Mouse (Mus musculus): ENCODE results near the gene Gm10591. TPM values are rescaled to one million over a fixed set of nuclear protein-coding genes. Genes with fewer than 3 reads are reported as not detected.
"Not testable (repeated sequence)": the region's sequence is repeated elsewhere in the genome, so short reads cannot be mapped to it uniquely, and the experiment has no call there.

Gm10591 gene
- 0.61 and 2.1 TPM in 2 replicates for polyA plus RNA-seq (2014; fragmentation: Nextera tagmentation; extraction: Ambion mirVana)

DNA sequence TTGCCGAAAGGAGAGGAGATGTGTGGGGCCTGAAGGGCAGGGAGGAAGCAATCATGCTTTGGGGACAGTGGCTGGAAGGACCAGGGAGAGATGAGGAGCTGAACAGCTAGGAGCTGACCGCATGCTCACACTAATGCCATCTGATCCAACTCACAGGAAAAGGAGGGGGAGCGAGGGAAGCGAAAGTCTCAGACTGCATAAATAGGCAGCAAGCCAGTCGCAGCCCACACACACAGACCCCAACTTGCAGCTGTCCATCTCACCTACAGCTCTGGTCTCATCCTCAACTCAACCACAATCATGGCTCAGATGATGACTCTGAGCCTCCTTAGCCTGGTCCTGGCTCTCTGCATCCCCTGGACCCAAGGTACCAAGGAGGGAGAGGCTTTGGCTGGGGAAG is at the start of gene Gm10591:
Gene Gm10591 (plus strand): TSS at position 301 of the 400 bp plus-strand sequence.
- not testable (repeated sequence) for ATAC-seq (ENCODE audit: insufficient read depth)

DNA sequence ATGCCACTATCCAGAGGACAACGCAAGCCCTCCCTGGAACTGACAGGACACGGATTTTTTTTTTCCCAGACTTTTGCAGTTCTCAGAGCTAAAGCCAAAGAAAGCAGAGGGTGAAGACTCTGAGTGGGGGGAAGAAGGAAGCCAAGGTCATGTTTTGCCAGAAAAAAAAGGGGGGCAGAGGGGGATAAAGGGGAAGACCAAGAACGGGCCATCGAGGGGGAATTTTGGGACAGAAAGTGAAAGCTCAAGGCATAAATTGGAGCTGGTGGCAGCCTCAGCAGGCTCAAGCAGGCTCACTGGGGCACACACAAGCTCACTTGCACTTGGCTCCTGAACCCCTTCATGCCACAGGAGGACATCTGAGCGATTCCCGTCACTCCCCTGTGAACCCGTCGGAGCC is 17.4 kb downstream of the Gm10591 start, which contains the start of gene Gm2564:
Gene Gm2564 (plus strand): TSS at position 301 of the 400 bp plus-strand sequence.
- not testable (repeated sequence) for H3K4me2 ChIP-seq; H3K36me3 ChIP-seq (ENCODE audit: insufficient read depth); H3K27me3 ChIP-seq (ENCODE audit: insufficient read depth, low read length); H3K4me3 ChIP-seq (ENCODE audit: low read depth, low read length); H3K9ac ChIP-seq; H3K4me1 ChIP-seq (ENCODE audit: insufficient read depth); H3K9me3 ChIP-seq (ENCODE audit: low read depth, low read length); DNase-seq; H3K27ac ChIP-seq (ENCODE audit: low read depth); ATAC-seq (ENCODE audit: insufficient read depth)
- no CpG with 5 or more reads among the region's 8 CpGs for WGBS

More for the DNA sequence above, at the start of gene Gm10591:
- H3K4me2 ChIP-seq; H3K4me3 ChIP-seq (ENCODE audit: low read depth, low read length); H3K9ac ChIP-seq; H3K27me3 ChIP-seq (ENCODE audit: insufficient read depth, low read length); H3K9me3 ChIP-seq (ENCODE audit: low read depth, low read length); H3K36me3 ChIP-seq (ENCODE audit: insufficient read depth); H3K27ac ChIP-seq (ENCODE audit: low read depth); DNase-seq; H3K4me1 ChIP-seq (ENCODE audit: insufficient read depth): not testable (repeated sequence)
- WGBS, result no CpG with 5 or more reads among the region's 5 CpGs

- H3K4me3 ChIP-seq (ENCODE audit: low read depth, low read length); H3K27ac ChIP-seq (ENCODE audit: low read depth); H3K4me1 ChIP-seq (ENCODE audit: insufficient read depth); H3K9ac ChIP-seq; DNase-seq; H3K9me3 ChIP-seq (ENCODE audit: low read depth, low read length); H3K36me3 ChIP-seq (ENCODE audit: insufficient read depth); H3K27me3 ChIP-seq (ENCODE audit: insufficient read depth, low read length); H3K4me2 ChIP-seq; ATAC-seq (ENCODE audit: insufficient read depth): not testable (repeated sequence)
- WGBS, result no CpG with 5 or more reads among the region's 9 CpGs
Measured at GRCm38 (mm10) chr4:42654951-42655350, 43.0 kb downstream of the Gm10591 start, which contains the start of gene Ccl27b. Gene Ccl27b, plus strand, starts transcription at chr4:42655251.

- not testable (repeated sequence) for H3K27ac ChIP-seq (ENCODE audit: low read depth); ATAC-seq (ENCODE audit: insufficient read depth); H3K4me1 ChIP-seq (ENCODE audit: insufficient read depth); H3K4me3 ChIP-seq (ENCODE audit: low read depth, low read length); DNase-seq; H3K4me2 ChIP-seq; H3K36me3 ChIP-seq (ENCODE audit: insufficient read depth); H3K9ac ChIP-seq; H3K27me3 ChIP-seq (ENCODE audit: insufficient read depth, low read length); H3K9me3 ChIP-seq (ENCODE audit: low read depth, low read length)
- WGBS, result no CpG with 5 or more reads among the region's 3 CpGs
Measured at GRCm38 (mm10) chr4:42661793-42662192, 49.8 kb downstream of the Gm10591 start, which contains the start of gene Il11ra2. Gene Il11ra2, minus strand, starts transcription at chr4:42661893.

Other genes starting within 250 kb of the Gm10591 start
- gene Gm21586, start 172.8 kb upstream of the Gm10591 start, polyA plus RNA-seq (2014; fragmentation: Nextera tagmentation; extraction: Ambion mirVana), result not detected in 2 replicates
- not detected in 2 replicates for gene Gm2163, start 145.4 kb upstream of the Gm10591 start, polyA plus RNA-seq (2014; fragmentation: Nextera tagmentation; extraction: Ambion mirVana)
- 0.16 TPM in 1 of 2 replicates, not detected in the other for gene Fam205a2, start 84.0 kb upstream of the Gm10591 start, polyA plus RNA-seq (2014; fragmentation: Nextera tagmentation; extraction: Ambion mirVana)
- not detected in 2 replicates for gene Gm2564, start 17.5 kb downstream of the Gm10591 start, polyA plus RNA-seq (2014; fragmentation: Nextera tagmentation; extraction: Ambion mirVana)
- not detected in 2 replicates for gene Ccl27b, start 43.1 kb downstream of the Gm10591 start, polyA plus RNA-seq (2014; fragmentation: Nextera tagmentation; extraction: Ambion mirVana)
- not detected in 2 replicates for gene Il11ra2, start 49.7 kb downstream of the Gm10591 start, polyA plus RNA-seq (2014; fragmentation: Nextera tagmentation; extraction: Ambion mirVana)
- gene 4930578G10Rik, start 123.3 kb downstream of the Gm10591 start, polyA plus RNA-seq (2014; fragmentation: Nextera tagmentation; extraction: Ambion mirVana), result 0.45 TPM in 1 of 2 replicates, not detected in the other
- gene Ccl19, start 144.4 kb downstream of the Gm10591 start, polyA plus RNA-seq (2014; fragmentation: Nextera tagmentation; extraction: Ambion mirVana), result not detected in 2 replicates
- 57.4 and 77.5 TPM in 2 replicates for gene Ccl21a, start 161.8 kb downstream of the Gm10591 start, polyA plus RNA-seq (2014; fragmentation: Nextera tagmentation; extraction: Ambion mirVana)
- 0.05 TPM in 1 of 2 replicates, not detected in the other for gene Fam205a1, start 241.7 kb downstream of the Gm10591 start, polyA plus RNA-seq (2014; fragmentation: Nextera tagmentation; extraction: Ambion mirVana)
- 0.12 and 0.38 TPM in 2 replicates for gene Gm12394, start 244.6 kb downstream of the Gm10591 start, polyA plus RNA-seq (2014; fragmentation: Nextera tagmentation; extraction: Ambion mirVana)

All from lung, embryonic 14.5 days (tissue).